Mouse (Mus musculus) midbrain, embryonic 13.5 days (tissue): ENCODE measurements around the gene Schip1. TPM values are rescaled to one million over a fixed set of nuclear protein-coding genes. Genes with fewer than 3 reads are reported as not detected.

ENCODE experiments used
- ATAC-seq: fragments of 200-750 bp; cut with Nextera tagmentation; 2 replicates; pipeline ENCODE4 v1.8.0; 2017; ENCODE audit warnings: mild to moderate bottlenecking, moderate TSS enrichment, moderate library complexity
- H3K27ac ChIP-seq: fragments of 300-500 bp; sonication (generic); 2 replicates; pipeline ENCODE4 v1.5.1; 2015; ENCODE audit warnings: inconsistent platforms, mild to moderate bottlenecking, moderate library complexity
- H3K27me3 ChIP-seq: fragments of 300-500 bp; sonication (generic); 2 replicates; pipeline ENCODE4 v1.6.1; 2015; ENCODE audit warnings: mild to moderate bottlenecking, inconsistent platforms
- H3K36me3 ChIP-seq: fragments of 300-500 bp; sonication (generic); 2 replicates; pipeline ENCODE4 v1.6.1; 2015; ENCODE audit warnings: mild to moderate bottlenecking, inconsistent platforms
- H3K4me1 ChIP-seq: fragments of 300-500 bp; sonication (generic); replicated peaks from 2 replicates; pipeline ENCODE4 v1.6.1; 2015; ENCODE audit warnings: inconsistent platforms
- H3K4me2 ChIP-seq: fragments of 300-500 bp; sonication (generic); replicated peaks from 2 replicates; pipeline ENCODE4 v1.6.1; 2015; ENCODE audit warnings: moderate library complexity, mild to moderate bottlenecking, inconsistent platforms
- H3K4me3 ChIP-seq: fragments of 300-500 bp; sonication (generic); replicated peaks from 2 replicates; pipeline ENCODE4 v1.5.1; 2015; ENCODE audit warnings: mild to moderate bottlenecking, inconsistent platforms
- H3K9ac ChIP-seq: fragments of 300-500 bp; sonication (generic); replicated peaks from 2 replicates; pipeline ENCODE4 v1.6.1; 2015; ENCODE audit warnings: mild to moderate bottlenecking, inconsistent platforms
- H3K9me3 ChIP-seq: fragments of 300-500 bp; sonication (generic); 2 replicates; pipeline ENCODE4 v1.6.1; 2016; ENCODE audit warnings: mild to moderate bottlenecking, inconsistent platforms
- WGBS: fragments of 180-500 bp; shearing (Covaris S2); methylation state at CpG from one replicate; pipeline ENCODE4 v1.1.7; 2015; 5-methylcytosine and 5-hydroxymethylcytosine counted together
- polyA plus RNA-seq: library from polyadenylated mRNA; unstranded; fragments of >200 nt; fragmentation: Nextera tagmentation; extraction: Ambion mirVana; gene quantifications from 2 replicates; pipeline ENCODE4 v1.2.1, GENCODE M21; 2015

Schip1 gene
- polyA plus RNA-seq, 1 experiment from 2014 or later = 127 TPM

- Histone ChIP-seq H3K4me3 (no peak overlapping the region), H3K9me3 (no peaks in the 10 kb centered on the region), H3K27ac (peak overlapping the region; percentile 70), H3K9ac (no peak overlapping the region), H3K4me2 (peak overlapping the region; percentile 17), H3K4me1 (peaks cover 28% of the 10 kb centered on the region), H3K36me3 (no peaks in the 10 kb centered on the region), H3K27me3 (no peaks in the 10 kb centered on the region)
- WGBS = 58% methylated on average over 10 of the region's 10 CpGs
- peak; percentile 37; the same call in 1 of the 2 replicates for ATAC-seq
These were observed 539.9 kb downstream of the Schip1 start for GRCm38 (mm10) chr3:68604467-68604866.

DNA sequence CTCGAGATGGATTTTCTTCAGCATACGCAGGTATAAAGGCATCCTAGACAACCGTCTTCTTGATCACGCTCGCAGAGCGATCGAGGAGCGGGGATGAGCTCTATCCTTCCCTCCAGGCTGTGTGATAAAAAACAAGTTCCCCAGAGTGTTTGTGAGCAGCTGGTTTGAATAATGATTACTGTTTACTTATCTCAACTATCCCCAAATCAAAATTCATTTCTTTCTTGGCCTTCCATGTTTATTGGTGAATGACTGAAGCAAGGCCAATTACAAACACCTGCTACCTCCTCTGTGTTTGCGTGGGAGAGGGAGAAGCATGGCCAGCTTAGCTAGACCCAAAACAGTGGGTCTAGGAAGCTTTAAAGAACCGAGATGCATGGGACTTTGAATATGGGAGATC lies 540.4 kb downstream of the Schip1 start:
- H3K4me2 ChIP-seq = peak overlapping the region; percentile 17
- 55% methylated on average over 10 of the region's 10 CpGs for WGBS

DNA sequence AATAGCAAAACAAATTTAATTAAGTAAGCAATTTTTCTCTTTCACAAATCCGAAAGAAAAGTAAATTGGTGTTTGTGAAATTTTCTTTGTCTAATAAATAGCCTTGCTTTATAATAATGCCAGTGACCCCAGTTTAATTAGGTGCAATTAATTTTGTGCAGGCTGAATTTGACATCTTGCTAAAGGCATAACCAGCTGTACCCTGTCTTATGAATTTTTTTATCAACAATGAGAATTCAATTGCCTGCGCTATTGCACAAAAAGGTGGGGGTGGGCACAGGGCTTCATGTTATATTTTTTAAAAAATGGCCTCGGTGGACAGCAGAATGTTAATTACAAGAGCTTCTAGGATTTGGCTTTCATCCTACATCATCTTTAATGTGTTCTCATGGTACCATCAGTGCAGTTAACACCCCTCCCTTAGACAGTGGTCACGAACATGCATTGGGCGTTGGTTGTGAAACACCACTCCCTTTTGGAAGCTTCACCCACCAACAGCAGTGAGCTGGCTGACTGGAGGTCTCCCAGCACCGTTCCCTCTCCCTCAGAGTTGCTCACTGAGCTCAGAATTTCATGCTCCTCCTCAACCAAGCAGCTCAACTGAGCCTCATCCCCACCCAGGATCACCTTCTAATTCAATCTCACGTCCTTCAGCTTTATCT lies 541.5 kb downstream of the Schip1 start:
- Histone ChIP-seq H3K9me3 (no peaks in the 10 kb centered on the region), H3K4me3 (no peak overlapping the region), H3K27ac (peak overlapping the region; percentile 41), H3K36me3 (no peaks in the 10 kb centered on the region), H3K4me2 (no peak overlapping the region), H3K27me3 (no peaks in the 10 kb centered on the region), H3K9ac (no peak overlapping the region), H3K4me1 (peaks cover 28% of the 10 kb centered on the region)
- ATAC-seq = no peak
- WGBS = 74% methylated on average over 7 of the region's 7 CpGs

More for the DNA sequence above, 540.4 kb downstream of the Schip1 start:
- H3K27ac ChIP-seq = peak overlapping the region; percentile 70
- peaks cover 28% of the 10 kb centered on the region for H3K4me1 ChIP-seq
- H3K4me3 ChIP-seq = no peak overlapping the region
- H3K36me3 ChIP-seq = no peaks in the 10 kb centered on the region
- H3K9ac ChIP-seq = no peak overlapping the region
- ATAC-seq = peak; percentile 74
- no peaks in the 10 kb centered on the region for H3K9me3 ChIP-seq
- no peaks in the 10 kb centered on the region for H3K27me3 ChIP-seq

GRCm38 (mm10) chr3:68606730-68607129 lies 542.1 kb downstream of the Schip1 start:
- H3K4me3 ChIP-seq = no peak overlapping the region

DNA sequence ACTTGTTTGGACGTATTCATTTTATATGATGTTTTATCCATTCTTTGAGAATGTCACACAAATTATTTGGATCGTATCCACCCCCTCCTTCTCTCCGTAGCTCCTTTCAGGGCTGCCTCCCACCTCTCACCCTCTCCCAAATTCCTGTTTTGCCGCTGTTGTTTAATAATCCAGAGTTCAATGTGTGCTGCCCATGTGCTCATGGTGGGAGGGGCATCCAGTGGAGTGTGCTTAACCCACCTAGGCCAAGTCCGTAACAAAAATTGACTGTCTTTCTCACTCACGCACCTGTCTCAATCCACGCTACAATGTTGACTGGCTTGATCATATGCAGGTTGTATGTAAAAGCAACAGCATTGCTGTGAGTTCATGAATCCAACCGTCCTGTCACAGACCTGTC lies 542.7 kb downstream of the Schip1 start:
- Histone ChIP-seq H3K27me3 (no peaks in the 10 kb centered on the region), H3K9ac (no peak overlapping the region), H3K9me3 (no peaks in the 10 kb centered on the region), H3K4me1 (peaks cover 24% of the 10 kb centered on the region), H3K36me3 (no peaks in the 10 kb centered on the region), H3K4me2 (no peak overlapping the region), H3K27ac (no peak overlapping the region; the same call in 1 of the 2 replicates), H3K4me3 (no peak overlapping the region)
- WGBS = 90% methylated on average over 8 of the region's 8 CpGs
- ATAC-seq = no peak

More at GRCm38 (mm10) chr3:68606730-68607129, 542.1 kb downstream of the Schip1 start:
- no peaks in the 10 kb centered on the region for H3K27me3 ChIP-seq
- no peak overlapping the region for H3K4me2 ChIP-seq
- ATAC-seq = no peak
- no peaks in the 10 kb centered on the region for H3K36me3 ChIP-seq
- peaks cover 28% of the 10 kb centered on the region for H3K4me1 ChIP-seq
- H3K27ac ChIP-seq = no peak overlapping the region; the same call in 1 of the 2 replicates
- H3K9ac ChIP-seq = no peak overlapping the region
- no peaks in the 10 kb centered on the region for H3K9me3 ChIP-seq
- 92% methylated on average over 8 of the region's 8 CpGs for WGBS

GRCm38 (mm10) chr3:68608848-68609497 lies 544.4 kb downstream of the Schip1 start:
- no peaks in the 10 kb centered on the region for H3K27me3 ChIP-seq
- H3K27ac ChIP-seq = no peak overlapping the region
- H3K4me1 ChIP-seq = peaks cover 26% of the 10 kb centered on the region
- WGBS = 78% methylated on average over 19 of the region's 19 CpGs
- H3K4me3 ChIP-seq = no peak overlapping the region
- H3K4me2 ChIP-seq = no peak overlapping the region
- H3K9ac ChIP-seq = no peak overlapping the region
- no peak for ATAC-seq
- no peaks in the 10 kb centered on the region for H3K9me3 ChIP-seq
- H3K36me3 ChIP-seq = no peaks in the 10 kb centered on the region

DNA sequence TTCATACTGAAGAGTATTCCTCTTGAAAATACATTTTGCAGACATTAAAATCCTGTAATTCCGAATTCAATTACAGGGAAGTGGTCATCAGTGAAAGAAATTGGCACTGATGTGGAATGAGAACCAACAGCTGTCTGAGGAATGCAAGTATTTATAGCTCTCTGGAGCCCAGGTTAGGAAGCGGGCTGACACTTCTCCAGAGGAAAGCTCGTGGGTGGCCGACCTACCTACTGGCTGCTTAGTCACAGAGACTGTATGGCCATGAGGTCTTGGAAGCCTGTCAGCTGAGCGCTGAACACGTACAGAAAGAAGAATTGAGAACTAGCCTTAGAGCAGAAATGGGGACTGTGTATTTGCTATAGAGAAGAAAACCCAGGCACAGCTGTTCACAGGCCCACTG lies 545.4 kb downstream of the Schip1 start:
- Histone ChIP-seq H3K9ac (no peak overlapping the region), H3K9me3 (no peaks in the 10 kb centered on the region), H3K4me3 (no peak overlapping the region), H3K27me3 (no peaks in the 10 kb centered on the region), H3K27ac (no peak overlapping the region), H3K36me3 (no peaks in the 10 kb centered on the region), H3K4me1 (peaks cover 19% of the 10 kb centered on the region), H3K4me2 (no peak overlapping the region)
- WGBS = 81% methylated on average over 6 of the region's 6 CpGs
- no peak for ATAC-seq

DNA sequence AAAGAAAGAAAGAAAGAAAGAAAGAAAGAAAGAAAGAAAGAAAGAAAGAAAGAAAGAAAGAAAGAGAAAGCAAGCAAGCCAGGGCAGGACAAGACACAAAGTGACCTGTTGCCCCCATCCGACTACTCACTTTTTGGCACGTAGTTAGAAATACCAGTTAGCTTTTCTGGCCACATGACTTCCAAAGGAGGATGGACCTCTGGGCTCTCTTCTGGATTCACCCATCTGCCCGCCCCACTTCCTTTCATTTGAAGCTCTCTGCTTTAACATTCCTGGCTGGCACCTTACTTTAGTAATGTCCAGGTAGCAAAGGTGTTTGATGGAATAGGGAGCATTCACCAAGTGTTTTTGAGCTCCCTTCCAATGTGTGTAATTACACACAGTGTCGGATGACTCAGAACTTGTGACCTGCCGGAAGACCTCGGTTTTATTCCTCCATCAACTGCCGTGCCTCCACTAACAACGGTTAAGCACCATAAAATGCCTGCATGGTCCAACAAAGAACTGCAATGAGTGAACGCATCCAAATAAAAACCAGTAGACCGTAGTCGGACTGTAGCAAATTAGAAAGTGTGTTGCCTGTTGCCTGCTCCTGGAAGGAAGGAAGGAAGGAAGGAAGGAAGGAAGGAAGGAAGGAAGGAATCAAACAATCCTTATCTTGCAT lies 546.1 kb downstream of the Schip1 start:
- H3K4me1 ChIP-seq = peaks cover 18% of the 10 kb centered on the region
- no peaks in the 10 kb centered on the region for H3K9me3 ChIP-seq
- no peak overlapping the region for H3K4me3 ChIP-seq
- no peaks in the 10 kb centered on the region for H3K36me3 ChIP-seq
- ATAC-seq = no peak
- 84% methylated on average over 11 of the region's 11 CpGs for WGBS
- H3K4me2 ChIP-seq = no peak overlapping the region
- H3K27ac ChIP-seq = no peak overlapping the region
- no peak overlapping the region for H3K9ac ChIP-seq
- H3K27me3 ChIP-seq = no peaks in the 10 kb centered on the region

DNA sequence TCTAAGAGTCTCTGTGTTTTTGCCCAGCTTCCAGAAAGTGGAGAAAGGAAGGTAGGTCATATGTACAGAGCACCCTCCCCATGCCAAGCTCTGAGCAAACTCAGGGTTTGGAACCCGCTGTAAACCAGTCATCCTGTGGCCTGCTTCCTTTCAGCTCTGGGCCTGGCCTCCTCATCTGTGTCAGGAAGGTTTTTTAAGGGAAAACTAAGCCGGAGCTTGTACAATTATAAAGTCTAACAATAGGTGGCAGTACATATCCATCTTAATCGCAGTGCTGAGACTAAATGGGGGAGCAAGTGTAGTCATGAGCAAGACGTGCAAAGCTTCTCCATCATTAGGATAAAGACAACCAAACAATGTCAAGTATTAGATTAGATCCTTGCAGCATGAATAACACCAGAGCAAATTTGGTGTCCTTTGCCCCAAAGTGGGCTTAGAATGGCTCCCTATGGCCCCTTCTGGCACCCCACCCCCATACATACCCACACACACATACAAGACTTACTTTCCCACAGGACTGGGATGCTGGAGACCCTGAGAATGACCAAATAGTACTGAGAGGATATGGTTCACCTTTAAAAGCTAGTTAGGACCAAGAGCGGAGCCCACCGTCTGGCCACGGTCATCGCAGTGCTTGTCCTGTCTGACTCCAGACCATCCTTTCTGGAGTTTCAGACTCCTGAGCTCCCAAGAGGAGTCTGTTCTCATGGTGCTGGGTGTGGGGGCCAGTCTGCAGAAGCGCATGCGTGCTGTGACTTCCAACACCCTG lies 550.6 kb downstream of the Schip1 start:
- no peak overlapping the region for H3K4me3 ChIP-seq
- ATAC-seq = peak; percentile 54
- 65% methylated on average over 10 of the region's 10 CpGs for WGBS

DNA sequence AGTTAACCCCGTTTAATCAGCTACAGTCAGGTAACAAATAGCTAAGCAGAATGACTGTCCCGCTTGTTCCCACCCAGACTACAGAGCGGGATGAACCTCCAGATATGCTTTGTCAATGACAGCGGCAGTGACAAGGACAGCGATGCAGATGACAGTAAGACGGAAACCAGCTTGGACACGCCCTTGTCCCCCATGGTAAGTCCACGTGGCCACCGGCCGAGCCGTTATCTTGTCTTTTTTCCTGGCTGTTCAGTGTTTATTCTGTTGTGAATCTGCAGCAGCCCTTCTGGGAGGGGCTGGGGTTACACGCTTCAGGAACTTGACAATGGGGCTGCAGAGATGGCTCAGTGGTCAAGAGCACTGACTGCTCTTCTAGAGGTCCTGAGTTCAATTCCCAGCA lies 551.8 kb downstream of the Schip1 start:
- peaks cover 12% of the 10 kb centered on the region for H3K4me1 ChIP-seq
- WGBS = 90% methylated on average over 12 of the region's 12 CpGs
- H3K4me2 ChIP-seq = no peak overlapping the region
- no peak overlapping the region for H3K27ac ChIP-seq
- peaks cover 32% of the 10 kb centered on the region for H3K36me3 ChIP-seq
- H3K9me3 ChIP-seq = no peaks in the 10 kb centered on the region
- no peak overlapping the region for H3K9ac ChIP-seq
- no peak overlapping the region for H3K4me3 ChIP-seq
- ATAC-seq = no peak
- no peaks in the 10 kb centered on the region for H3K27me3 ChIP-seq

More for the DNA sequence above, 550.6 kb downstream of the Schip1 start:
- Histone ChIP-seq H3K36me3 (peaks cover 22% of the 10 kb centered on the region), H3K4me2 (no peak overlapping the region), H3K9me3 (no peaks in the 10 kb centered on the region), H3K27ac (no peak overlapping the region), H3K9ac (no peak overlapping the region), H3K4me1 (peaks cover 12% of the 10 kb centered on the region), H3K27me3 (no peaks in the 10 kb centered on the region)

GRCm38 (mm10) chr3:68617708-68618107 lies 553.1 kb downstream of the Schip1 start:
- Histone ChIP-seq H3K9me3 (no peaks in the 10 kb centered on the region), H3K36me3 (peaks cover 44% of the 10 kb centered on the region), H3K9ac (no peak overlapping the region), H3K27me3 (no peaks in the 10 kb centered on the region), H3K4me3 (no peak overlapping the region), H3K4me1 (peaks cover 12% of the 10 kb centered on the region), H3K27ac (no peak overlapping the region), H3K4me2 (no peak overlapping the region)
- ATAC-seq = no peak
- WGBS = 95% methylated on average over 10 of the region's 10 CpGs

DNA sequence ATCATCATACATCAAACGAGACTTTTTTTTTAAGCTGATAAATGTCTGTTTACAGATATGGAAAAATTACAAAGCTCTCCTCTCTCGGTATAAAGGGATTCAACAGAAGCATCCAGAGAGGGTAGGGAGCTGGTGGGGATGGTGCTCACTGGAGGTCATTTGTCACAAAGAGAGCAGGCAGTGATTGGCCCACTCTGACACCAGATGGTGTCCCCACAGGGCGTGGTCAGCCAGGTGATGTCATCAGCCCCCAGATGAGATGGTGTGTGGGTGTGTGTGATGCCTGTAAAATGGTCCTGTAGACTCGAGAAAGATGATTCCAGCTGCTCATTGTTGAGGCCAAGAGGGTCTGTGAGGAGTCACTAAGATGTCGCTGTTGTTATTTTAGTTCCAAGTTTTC lies 554.5 kb downstream of the Schip1 start:
- 86% methylated on average over 5 of the region's 5 CpGs for WGBS
- Histone ChIP-seq H3K4me2 (no peak overlapping the region), H3K9ac (no peak overlapping the region), H3K4me1 (peaks cover 2% of the 10 kb centered on the region), H3K4me3 (no peak overlapping the region), H3K9me3 (no peaks in the 10 kb centered on the region), H3K27ac (no peak overlapping the region), H3K27me3 (no peaks in the 10 kb centered on the region), H3K36me3 (peaks cover 54% of the 10 kb centered on the region)
- ATAC-seq = no peak
